Mouse (Mus musculus) cerebellum, adult 11-12 months (tissue): ENCODE results near the gene Cdkn2b.

ENCODE experiments used
- DNase-seq: peaks from one replicate; pipeline ENCODE4 v3.0.0; 2022

The Cdkn2b gene

GRCm38 (mm10) chr4:89286566-89286965 is 24.3 kb downstream of the Cdkn2b start:
- no peak for DNase-seq

- DNase-seq: no peak
Measured at GRCm38 (mm10) chr4:89285688-89286087, 25.2 kb downstream of the Cdkn2b start.

DNA sequence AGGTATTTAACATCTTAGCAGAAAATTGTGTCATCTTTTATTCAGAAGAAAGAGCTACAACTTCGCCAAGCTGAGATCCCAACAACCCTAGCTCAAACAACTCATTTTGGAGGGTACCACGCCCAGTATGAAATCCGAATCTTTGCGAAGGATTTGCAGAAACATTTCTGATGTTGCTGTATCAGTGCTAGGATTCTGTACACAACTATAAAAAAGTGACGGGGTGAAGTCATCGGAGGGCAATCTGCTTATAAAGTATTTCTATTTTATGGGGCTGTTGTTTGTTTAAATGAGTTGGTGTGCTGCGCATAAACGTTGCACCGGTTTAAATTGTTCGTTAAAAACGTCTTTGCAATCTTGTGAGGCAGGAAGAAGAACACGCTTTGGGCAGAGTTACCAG is 28.2 kb downstream of the Cdkn2b start:
- DNase-seq: no peak

- DNase-seq: no peak
Measured at GRCm38 (mm10) chr4:89282036-89282566, 28.7 kb downstream of the Cdkn2b start.

DNA sequence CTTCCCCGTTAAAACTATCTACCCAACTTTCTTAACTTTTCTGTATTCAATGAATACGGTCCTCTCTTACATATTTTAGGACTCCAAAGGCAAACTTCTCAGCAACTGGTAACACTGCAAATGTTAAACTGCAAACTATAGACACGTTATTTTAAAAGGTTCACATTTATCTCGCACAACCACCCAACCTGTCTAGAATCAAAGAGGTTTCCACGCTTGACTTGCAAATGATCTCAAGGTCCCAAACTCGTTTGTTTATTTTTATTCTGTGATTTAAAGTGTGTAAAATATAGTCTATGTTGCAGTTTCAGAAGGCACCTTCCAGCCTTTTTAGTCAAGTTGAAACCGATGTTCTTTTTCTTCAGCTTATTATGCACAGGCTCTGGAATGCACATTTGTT is 29.6 kb downstream of the Cdkn2b start:
- DNase-seq: no peak

DNA sequence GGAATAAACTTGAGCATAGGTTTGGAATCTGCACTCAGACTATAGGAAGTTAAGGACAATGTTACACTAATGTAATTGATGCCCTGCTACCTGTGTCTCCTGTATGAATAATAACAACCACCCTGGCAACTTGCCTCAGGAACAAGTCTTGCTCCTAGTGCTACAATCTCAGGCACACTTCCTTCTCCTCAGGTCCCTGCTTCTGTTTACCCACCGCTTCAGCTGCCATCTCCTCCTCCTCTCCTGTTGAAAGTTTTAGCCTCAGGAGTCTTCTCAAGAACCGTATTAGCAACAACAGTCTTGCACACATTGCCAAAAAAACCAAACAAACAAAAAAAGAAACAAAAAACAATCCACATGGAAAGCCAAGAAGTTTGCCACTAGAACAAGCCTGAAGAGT is 31.2 kb downstream of the Cdkn2b start:
- DNase-seq: no peak

- no peak for DNase-seq
Measured at GRCm38 (mm10) chr4:89277381-89277940, 33.4 kb downstream of the Cdkn2b start.

DNA sequence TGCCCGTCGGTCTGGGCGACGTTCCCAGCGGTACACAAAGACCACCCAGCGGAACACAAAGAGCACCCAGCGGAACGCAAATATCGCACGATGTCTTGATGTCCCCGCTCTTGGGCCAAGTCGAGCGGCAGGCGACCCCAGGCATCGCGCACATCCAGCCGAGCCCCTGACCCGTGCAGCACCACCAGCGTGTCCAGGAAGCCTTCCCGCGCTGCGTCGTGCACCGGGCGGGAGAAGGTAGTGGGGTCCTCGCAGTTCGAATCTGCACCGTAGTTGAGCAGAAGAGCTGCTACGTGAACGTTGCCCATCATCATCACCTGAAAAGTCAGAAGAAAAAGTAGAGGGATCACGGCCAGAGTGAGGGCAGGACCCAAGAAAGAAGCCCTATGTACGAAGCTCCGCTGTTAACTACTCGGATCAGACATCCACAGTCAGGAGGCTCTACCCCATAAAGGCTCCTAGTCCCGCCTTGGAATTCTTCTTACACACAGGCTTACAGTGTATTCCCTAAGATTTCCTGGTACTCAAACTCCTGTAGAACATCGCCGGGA is 34.1 kb downstream of the Cdkn2b start:
- DNase-seq: no peak

GRCm38 (mm10) chr4:89275811-89276584 is 34.8 kb downstream of the Cdkn2b start:
- no peak for DNase-seq

DNA sequence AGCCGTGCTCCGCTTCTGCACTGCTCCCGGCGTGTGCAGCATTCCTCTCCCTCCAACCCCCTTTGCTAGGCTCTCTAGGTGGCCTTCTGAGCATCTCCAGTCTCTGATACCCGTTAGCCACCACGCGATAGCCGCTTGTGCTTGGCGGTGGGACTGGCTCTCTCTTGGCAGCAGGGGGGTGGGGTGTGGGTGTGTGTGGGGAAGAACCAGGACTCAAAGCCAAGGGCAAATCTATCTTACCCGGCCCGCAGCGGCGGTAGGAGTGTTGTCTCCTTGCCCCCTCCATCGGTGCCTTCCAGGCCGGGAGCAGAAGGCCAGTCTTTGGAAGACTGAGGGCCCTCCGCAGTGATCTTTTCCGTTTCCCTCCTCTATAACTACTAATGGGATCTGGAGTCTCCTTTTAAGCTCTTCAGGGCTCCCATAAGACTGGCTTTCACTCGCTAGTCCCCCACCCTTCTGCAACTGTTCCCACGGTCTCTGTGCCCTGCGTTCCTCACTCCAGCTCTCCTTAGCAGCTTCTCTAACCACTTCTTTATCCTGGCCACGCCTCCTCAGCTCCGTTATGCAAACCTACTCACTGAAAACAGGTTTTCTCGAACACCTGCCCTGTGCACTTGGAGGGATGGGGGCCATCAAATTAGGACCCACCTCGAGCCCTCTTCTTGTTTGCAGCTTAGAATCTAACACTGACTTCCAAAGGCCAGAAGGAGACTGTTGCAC is 35.9 kb downstream of the Cdkn2b start:
- DNase-seq: no peak

DNA sequence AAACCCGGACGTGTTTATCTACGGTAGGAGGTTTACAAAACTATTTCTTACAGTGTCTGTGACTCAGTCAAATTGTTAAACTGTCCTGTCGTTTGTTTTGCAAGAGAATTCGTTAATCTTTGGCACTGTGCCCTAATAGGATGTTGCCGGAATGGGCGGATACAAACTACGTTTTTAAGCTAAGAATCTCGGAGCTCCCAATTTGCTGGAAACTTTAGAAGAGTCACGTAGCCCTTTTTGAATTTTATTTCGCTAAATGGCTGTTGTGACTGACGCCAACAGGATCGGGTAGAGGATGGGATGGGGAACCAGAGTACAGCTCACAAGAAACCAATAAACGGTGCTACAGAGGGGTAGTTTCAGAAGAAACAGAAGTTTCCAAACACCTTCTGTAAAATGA is 36.8 kb downstream of the Cdkn2b start:
- no peak for DNase-seq

GRCm38 (mm10) chr4:89273585-89273984 is 37.3 kb downstream of the Cdkn2b start:
- no peak for DNase-seq

DNA sequence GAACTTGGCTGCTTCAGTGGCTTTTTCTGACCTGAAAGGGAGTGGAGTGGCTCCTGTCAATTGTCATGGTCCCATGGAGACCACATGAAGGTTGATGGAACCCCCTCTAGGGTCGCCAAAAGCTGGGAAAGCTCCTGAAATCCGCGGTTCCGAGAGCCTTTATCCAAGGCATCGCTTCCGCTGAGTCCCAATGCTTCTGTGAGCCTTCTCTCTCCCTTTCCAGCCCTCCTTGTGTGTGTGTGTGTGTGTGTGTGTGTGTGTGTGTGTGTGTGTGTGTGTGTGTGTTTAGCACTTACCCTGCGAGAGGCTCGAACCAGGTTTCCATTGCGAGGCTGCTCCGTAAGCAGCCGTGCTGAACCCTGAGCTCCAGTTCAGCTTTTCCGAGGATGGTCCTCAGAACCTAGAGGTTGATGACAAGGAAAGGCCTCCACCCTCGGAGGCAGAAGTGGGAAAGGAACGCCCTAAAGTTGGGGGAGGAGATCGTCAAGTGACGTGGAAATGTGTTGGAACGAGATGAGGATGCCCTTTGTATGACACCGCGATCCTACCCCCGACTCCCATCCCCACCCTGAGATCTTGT is 37.8 kb downstream of the Cdkn2b start:
- DNase-seq: no peak

- no peak for DNase-seq
Measured at GRCm38 (mm10) chr4:89272101-89272718, 38.6 kb downstream of the Cdkn2b start.

GRCm38 (mm10) chr4:89257768-89258167 is 53.1 kb downstream of the Cdkn2b start:
- no peak for DNase-seq
